Mouse (Mus musculus) myocyte (in vitro differentiated cells): ENCODE measurements around the gene Ctdsp2.

Experiments used
- CEBPB ChIP-seq: IDR thresholded peaks from 2 replicates; pipeline ENCODE4 v1.6.1; 2011; ENCODE audit warnings: mild to moderate bottlenecking, moderate library complexity; ENCODE audit not compliant: poor library complexity, insufficient read depth, severe bottlenecking
- MAX ChIP-seq: IDR thresholded peaks from one replicate; pipeline ENCODE4 v1.6.1; 2011; ENCODE audit warnings: low read depth, mild to moderate bottlenecking, control low read depth
- MYOD1 ChIP-seq, 3 experiments: IDR thresholded peaks; one replicate each; pipeline ENCODE4 v1.6.1; 2011; ENCODE audit warnings: control low read depth in 2 of 3, low read depth in 2 of 3, mild to moderate bottlenecking in 2 of 3, moderate library complexity in 1 of 3; ENCODE audit not compliant: insufficient read length in 2 of 3, control insufficient read depth in 1 of 3
- MYOG ChIP-seq, 3 experiments: IDR thresholded peaks; one replicate each; pipeline ENCODE4 v1.6.1; 2011; ENCODE audit warnings: control low read depth in 2 of 3, low read depth in 2 of 3, mild to moderate bottlenecking in 2 of 3; ENCODE audit not compliant: insufficient read length in 2 of 3, control insufficient read depth in 1 of 3, insufficient read depth in 1 of 3
- POLR2A ChIP-seq: IDR thresholded peaks from one replicate; pipeline ENCODE4 v1.6.1; 2011; ENCODE audit warnings: low read depth, mild to moderate bottlenecking, control low read depth, moderate library complexity; ENCODE audit not compliant: insufficient read length
- POLR2AphosphoS2 ChIP-seq: IDR thresholded peaks from one replicate; pipeline ENCODE4 v1.6.1; 2011; ENCODE audit warnings: low read depth, control low read depth; ENCODE audit not compliant: insufficient read length
- REST ChIP-seq: IDR thresholded peaks from one replicate; pipeline ENCODE4 v1.6.1; 2011; ENCODE audit warnings: mild to moderate bottlenecking, control low read depth, moderate library complexity; ENCODE audit not compliant: insufficient read depth, insufficient read length
- TCF12 ChIP-seq: IDR thresholded peaks from one replicate; pipeline ENCODE4 v1.6.1; 2011; ENCODE audit warnings: mild to moderate bottlenecking, control low read depth; ENCODE audit not compliant: poor library complexity, insufficient read depth, severe bottlenecking
- USF1 ChIP-seq: IDR thresholded peaks from one replicate; pipeline ENCODE4 v1.6.1; 2011; ENCODE audit warnings: low read depth, mild to moderate bottlenecking, control low read depth, moderate library complexity

GRCm38 (mm10) chr10:127037641-127038040, 59.1 kb downstream of the Ctdsp2 start:
- no peak for TF ChIP-seq POLR2A
- no peak for TF ChIP-seq MAX
- TF ChIP-seq MYOG (IDR thresholded peaks at IDR 0.05; ENCODE audit: control insufficient read depth in 1 of 3, insufficient read depth in 1 of 3, insufficient read length in 2 of 3, low read depth in 2 of 3), result no peak
- TF ChIP-seq REST, result no peak
- TF ChIP-seq USF1, result no peak
- TF ChIP-seq MYOD1 (IDR thresholded peaks at IDR 0.05; ENCODE audit: control insufficient read depth in 1 of 3, insufficient read length in 2 of 3, low read depth in 2 of 3), result no peak
- TF ChIP-seq TCF12, result no peak
- TF ChIP-seq POLR2AphosphoS2, result no peak
- TF ChIP-seq CEBPB, result no peak
